Mouse (Mus musculus) G1E (cell line): ENCODE data around the gene Spag9. TPM values are rescaled to one million over a fixed set of nuclear protein-coding genes. Genes with fewer than 3 reads are reported as not detected.

Source experiments
- ATAC-seq: 2 replicates; pipeline ENCODE4 v1.8.0; 2016; ENCODE audit warnings: mild to moderate bottlenecking; ENCODE audit not compliant: insufficient number of reproducible peaks, poor library complexity, low FRiP score, severe bottlenecking; ENCODE audit errors: extremely low read depth
- DNase-seq: peaks from one replicate; pipeline ENCODE4 v3.0.0; 2012; ENCODE audit warnings: low spot score
- H3K27me3 ChIP-seq: 2 replicates; pipeline ENCODE4 v1.6.1; 2012; ENCODE audit warnings: mild to moderate bottlenecking, low read length, inconsistent platforms; ENCODE audit not compliant: insufficient read depth
- H3K36me3 ChIP-seq: replicated peaks from 2 replicates; pipeline ENCODE3; 2012; ENCODE audit warnings: mild to moderate bottlenecking, inconsistent platforms
- H3K4me1 ChIP-seq: 2 replicates; pipeline ENCODE4 v1.6.1; 2012; ENCODE audit warnings: low read depth, low read length, inconsistent platforms, mixed read lengths; ENCODE audit not compliant: insufficient read depth
- H3K4me3 ChIP-seq: 2 replicates; pipeline ENCODE4 v1.5.1; 2012; ENCODE audit warnings: low read depth, mild to moderate bottlenecking, inconsistent platforms, low read length, moderate library complexity, mixed read lengths
- H3K9me3 ChIP-seq: replicated peaks from 2 replicates; pipeline ENCODE4 v1.6.1; 2012; ENCODE audit warnings: inconsistent platforms
- CTCF ChIP-seq: IDR thresholded peaks from 2 replicates; pipeline ENCODE4 v1.5.1; 2012; ENCODE audit warnings: low read depth, low read length, inconsistent platforms, mixed read lengths
- GATA1 ChIP-seq: IDR thresholded peaks from 2 replicates; pipeline ENCODE4 v1.6.1; 2012; ENCODE audit warnings: borderline replicate concordance, low read length, inconsistent platforms, mixed read lengths
- GATA2 ChIP-seq: IDR thresholded peaks from 2 replicates; pipeline ENCODE4 v1.6.1; 2012; ENCODE audit warnings: low read depth, low read length, inconsistent platforms, borderline replicate concordance
- POLR2AphosphoS5 ChIP-seq: IDR thresholded peaks from 2 replicates; pipeline ENCODE4 v1.6.1; 2012; ENCODE audit warnings: low read depth, low read length, inconsistent platforms; ENCODE audit not compliant: insufficient replicate concordance
- TAL1 ChIP-seq: conservative IDR thresholded peaks from 2 replicates; pipeline ENCODE4 v1.6.1; 2012; ENCODE audit warnings: low read depth, low read length, inconsistent platforms, mixed read lengths
- polyA plus RNA-seq: library from polyadenylated mRNA; stranded (reverse); fragments of >175 nt; gene quantifications from 2 replicates; pipeline ENCODE4 v1.2.3, GENCODE M21; 2012
- total RNA-seq, 2 experiments: library from RNA; stranded (forward) in 1 of 2; stranded (reverse) in 1 of 2; fragments of 200-1000 nt in 1 of 2; fragments of >200 nt in 1 of 2; fragmentation: Nextera tagmentation in 1 of 2; gene quantifications; 2 replicates each; pipeline ENCODE4 v1.2.3; 2014 to 2017

The Spag9 gene
- total and polyA plus RNA-seq, 3 experiments = 10.5 to 65.0 (median 53.3) TPM

GRCm38 (mm10) chr11:94122341-94123030 lies 126.6 kb downstream of the Spag9 start:
- ATAC-seq = no peak
- DNase-seq = no peak
- TF ChIP-seq TAL1 (no peak), POLR2AphosphoS5 (no peak), GATA1 (no peak), GATA2 (no peak), CTCF (no peak)
- Histone ChIP-seq H3K9me3 (no peaks in the 10 kb centered on the region), H3K27me3 (no peaks in the 10 kb centered on the region), H3K4me1 (peaks cover 4% of the 10 kb centered on the region), H3K4me3 (no peak overlapping the region), H3K36me3 (peaks cover 50% of the 10 kb centered on the region)

GRCm38 (mm10) chr11:94126701-94127100 lies 130.8 kb downstream of the Spag9 start:
- ATAC-seq (no peak), DNase-seq (no peak)
- no peak for TF ChIP-seq TAL1
- no peak for TF ChIP-seq POLR2AphosphoS5
- no peak for TF ChIP-seq GATA1
- TF ChIP-seq CTCF = no peak
- TF ChIP-seq GATA2 = no peak
- Histone ChIP-seq H3K36me3 (peaks cover 40% of the 10 kb centered on the region), H3K27me3 (peaks cover 4% of the 10 kb centered on the region), H3K9me3 (no peaks in the 10 kb centered on the region), H3K4me1 (peaks cover 4% of the 10 kb centered on the region; the same call in 1 of the 2 replicates), H3K4me3 (no peak overlapping the region)

- H3K36me3 ChIP-seq = peaks cover 28% of the 10 kb centered on the region
- H3K27me3 ChIP-seq = peaks cover 15% of the 10 kb centered on the region
- ATAC-seq = peak; percentile 74; the same call in 1 of the 2 replicates
- no peaks in the 10 kb centered on the region for H3K4me1 ChIP-seq
- H3K9me3 ChIP-seq = no peaks in the 10 kb centered on the region
- TF ChIP-seq TAL1 (no peak), CTCF (peak; percentile 88)
- H3K4me3 ChIP-seq = no peak overlapping the region
- DNase-seq = no peak
Observed at GRCm38 (mm10) chr11:94127966-94128365, 132.1 kb downstream of the Spag9 start.

GRCm38 (mm10) chr11:94128506-94128905 lies 132.6 kb downstream of the Spag9 start:
- no peak overlapping the region for H3K4me3 ChIP-seq
- peaks cover 26% of the 10 kb centered on the region for H3K36me3 ChIP-seq
- no peak for TF ChIP-seq GATA1
- no peak for TF ChIP-seq POLR2AphosphoS5
- no peak for TF ChIP-seq CTCF
- no peak for TF ChIP-seq GATA2
- no peak for TF ChIP-seq TAL1
- DNase-seq (no peak), ATAC-seq (no peak)
- peaks cover 15% of the 10 kb centered on the region for H3K27me3 ChIP-seq
- H3K4me1 ChIP-seq = peaks cover 4% of the 10 kb centered on the region
- H3K9me3 ChIP-seq = no peaks in the 10 kb centered on the region

- Histone ChIP-seq H3K27me3 (peaks cover 15% of the 10 kb centered on the region), H3K9me3 (no peaks in the 10 kb centered on the region), H3K36me3 (peaks cover 22% of the 10 kb centered on the region), H3K4me3 (no peak overlapping the region), H3K4me1 (peaks cover 14% of the 10 kb centered on the region)
- ATAC-seq = no peak
- DNase-seq = no peak
- TF ChIP-seq CTCF (peak; percentile 66), POLR2AphosphoS5 (no peak)
Observed at GRCm38 (mm10) chr11:94129261-94130059, 133.6 kb downstream of the Spag9 start.

GRCm38 (mm10) chr11:94130118-94131095 lies 134.5 kb downstream of the Spag9 start:
- Histone ChIP-seq H3K4me1 (peaks cover 23% of the 10 kb centered on the region), H3K36me3 (peaks cover 14% of the 10 kb centered on the region), H3K4me3 (no peak overlapping the region), H3K9me3 (no peaks in the 10 kb centered on the region), H3K27me3 (peaks cover 16% of the 10 kb centered on the region)
- ATAC-seq (no peak), DNase-seq (no peak)
- TF ChIP-seq GATA1 = no peak
- TF ChIP-seq POLR2AphosphoS5 = no peak
- no peak for TF ChIP-seq GATA2
- no peak for TF ChIP-seq CTCF
- no peak for TF ChIP-seq TAL1
